Mouse (Mus musculus) myocyte (in vitro differentiated cells): ENCODE data around the gene Gpc6. TPM values are rescaled to one million over a fixed set of nuclear protein-coding genes. Genes with fewer than 3 reads are reported as not detected.

Experiments used
- H3K27me3 ChIP-seq: one replicate; pipeline ENCODE4 v1.6.1; 2011; ENCODE audit not compliant: control insufficient read depth, insufficient read depth, insufficient read length
- H3K36me3 ChIP-seq: one replicate; pipeline ENCODE4 v1.6.1; 2011; ENCODE audit not compliant: control insufficient read depth, insufficient read depth
- H3K4me2 ChIP-seq: one replicate; pipeline ENCODE4 v1.6.1; 2011; ENCODE audit warnings: low read depth, control low read depth
- H3K4me3 ChIP-seq: one replicate; pipeline ENCODE4 v1.5.1; 2011; ENCODE audit warnings: mild to moderate bottlenecking, control low read depth, moderate library complexity
- H3K79me2 ChIP-seq: one replicate; pipeline ENCODE4 v1.6.1; 2011; ENCODE audit not compliant: control insufficient read depth, insufficient read depth
- H3ac ChIP-seq: one replicate; pipeline ENCODE4 v1.6.1; 2011; ENCODE audit not compliant: control insufficient read depth, insufficient read length
- CEBPB ChIP-seq: IDR thresholded peaks from 2 replicates; pipeline ENCODE4 v1.6.1; 2011; ENCODE audit warnings: mild to moderate bottlenecking, moderate library complexity; ENCODE audit not compliant: poor library complexity, insufficient read depth, severe bottlenecking
- E2F4 ChIP-seq: IDR thresholded peaks from one replicate; pipeline ENCODE4 v1.6.1; 2011; ENCODE audit warnings: mild to moderate bottlenecking, control low read depth, moderate library complexity; ENCODE audit not compliant: insufficient read depth
- MAX ChIP-seq: IDR thresholded peaks from one replicate; pipeline ENCODE4 v1.6.1; 2011; ENCODE audit warnings: low read depth, mild to moderate bottlenecking, control low read depth
- MYOD1 ChIP-seq, 3 experiments: IDR thresholded peaks; one replicate each; pipeline ENCODE4 v1.6.1; 2011; ENCODE audit warnings: control low read depth in 2 of 3, low read depth in 2 of 3, mild to moderate bottlenecking in 2 of 3, moderate library complexity in 1 of 3; ENCODE audit not compliant: insufficient read length in 2 of 3, control insufficient read depth in 1 of 3
- MYOG ChIP-seq, 3 experiments: IDR thresholded peaks; one replicate each; pipeline ENCODE4 v1.6.1; 2011; ENCODE audit warnings: control low read depth in 2 of 3, low read depth in 2 of 3, mild to moderate bottlenecking in 2 of 3; ENCODE audit not compliant: insufficient read length in 2 of 3, control insufficient read depth in 1 of 3, insufficient read depth in 1 of 3
- POLR2A ChIP-seq: IDR thresholded peaks from one replicate; pipeline ENCODE4 v1.6.1; 2011; ENCODE audit warnings: low read depth, mild to moderate bottlenecking, control low read depth, moderate library complexity; ENCODE audit not compliant: insufficient read length
- POLR2AphosphoS2 ChIP-seq: IDR thresholded peaks from one replicate; pipeline ENCODE4 v1.6.1; 2011; ENCODE audit warnings: low read depth, control low read depth; ENCODE audit not compliant: insufficient read length
- REST ChIP-seq: IDR thresholded peaks from one replicate; pipeline ENCODE4 v1.6.1; 2011; ENCODE audit warnings: mild to moderate bottlenecking, control low read depth, moderate library complexity; ENCODE audit not compliant: insufficient read depth, insufficient read length
- SRF ChIP-seq: IDR thresholded peaks from one replicate; pipeline ENCODE4 v1.6.1; 2011; ENCODE audit warnings: low read depth; ENCODE audit not compliant: control insufficient read depth, insufficient read length
- TCF12 ChIP-seq: IDR thresholded peaks from one replicate; pipeline ENCODE4 v1.6.1; 2011; ENCODE audit warnings: mild to moderate bottlenecking, control low read depth; ENCODE audit not compliant: poor library complexity, insufficient read depth, severe bottlenecking
- TCF3 ChIP-seq: IDR thresholded peaks from one replicate; pipeline ENCODE4 v1.6.1; 2011; ENCODE audit warnings: low read depth, control low read depth; ENCODE audit not compliant: insufficient read length
- USF1 ChIP-seq: IDR thresholded peaks from one replicate; pipeline ENCODE4 v1.6.1; 2011; ENCODE audit warnings: low read depth, mild to moderate bottlenecking, control low read depth, moderate library complexity
- polyA plus RNA-seq: library from polyadenylated mRNA; unstranded; fragments of >200 nt; fragmentation: generic; extraction: Trizol; gene quantifications from one replicate; pipeline ENCODE4 v1.2.1, GENCODE M21; 2012; ENCODE audit warnings: missing spikeins

Gene Gpc6
- polyA plus RNA-seq, 1 experiment: 5.0 TPM

DNA sequence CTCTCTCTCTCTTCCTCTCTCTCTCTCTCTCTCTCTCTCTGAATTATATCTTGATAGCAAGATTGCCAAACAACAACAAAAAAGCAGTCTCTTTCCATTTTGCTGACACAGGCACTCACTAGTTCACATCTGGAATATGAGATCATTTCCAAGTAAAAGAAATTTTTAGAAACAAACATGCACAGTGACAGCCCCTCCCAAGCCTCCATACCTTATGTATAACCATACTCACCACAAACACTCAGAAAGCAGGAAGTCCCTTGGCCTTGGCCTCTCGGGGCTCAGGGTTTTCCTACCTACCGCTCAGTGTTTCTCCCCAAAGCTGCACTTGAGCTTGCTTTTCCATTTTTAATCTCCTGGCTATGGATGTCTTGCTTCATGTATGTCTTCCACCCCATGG, 52.1 kb downstream of the Gpc6 start:
- H3K4me3 ChIP-seq: no peak overlapping the region
- H3K27me3 ChIP-seq: no peaks in the 10 kb centered on the region
- peaks cover 4% of the 10 kb centered on the region for H3K79me2 ChIP-seq
- TF ChIP-seq E2F4 (no peak), REST (no peak), MYOD1 (IDR thresholded peaks at IDR 0.05; ENCODE audit: control insufficient read depth in 1 of 3, insufficient read length in 2 of 3, low read depth in 2 of 3) (no peak), USF1 (no peak), CEBPB (no peak), MYOG (IDR thresholded peaks at IDR 0.05; ENCODE audit: control insufficient read depth in 1 of 3, insufficient read depth in 1 of 3, insufficient read length in 2 of 3, low read depth in 2 of 3) (no peak), TCF12 (no peak), TCF3 (no peak), POLR2AphosphoS2 (no peak), POLR2A (no peak), MAX (no peak), SRF (no peak)
- H3ac ChIP-seq: no peak overlapping the region
- H3K36me3 ChIP-seq: no peaks in the 10 kb centered on the region
- H3K4me2 ChIP-seq: no peak overlapping the region

DNA sequence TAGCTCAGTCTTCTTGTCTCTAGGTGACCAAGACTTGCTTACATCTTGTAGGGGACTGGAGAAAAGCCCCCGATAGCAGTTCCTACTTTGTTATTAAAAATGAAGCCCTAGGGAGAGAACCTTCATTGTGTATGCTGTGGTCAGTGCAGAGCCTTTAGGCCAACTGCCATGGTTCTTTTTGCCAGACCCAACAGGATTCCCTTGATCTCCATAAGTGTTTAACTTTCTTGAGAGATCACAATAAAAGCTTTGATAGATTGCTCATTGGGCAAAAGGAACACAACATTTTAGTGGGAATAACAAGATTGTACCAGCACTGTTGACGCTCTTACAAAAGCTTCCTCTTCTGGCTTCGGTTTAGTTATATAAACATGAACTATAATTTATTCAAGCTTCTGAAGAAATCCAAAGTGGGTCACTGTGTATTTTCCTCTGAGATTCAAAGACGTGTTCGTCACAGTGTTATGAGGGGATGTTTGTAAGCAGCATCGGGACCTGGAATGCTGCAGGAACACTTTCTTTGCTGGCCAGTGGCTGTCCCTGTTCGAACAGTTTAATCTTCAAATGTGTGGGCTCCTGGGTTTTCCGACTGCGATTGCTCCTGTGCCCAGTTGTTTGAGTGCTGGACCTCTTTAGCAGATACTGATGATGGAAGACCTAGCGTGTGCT, 54.7 kb downstream of the Gpc6 start:
- TF ChIP-seq MYOD1 (IDR thresholded peaks at IDR 0.05; ENCODE audit: control insufficient read depth in 1 of 3, insufficient read length in 2 of 3, low read depth in 2 of 3) (no peak), TCF3 (no peak), REST (no peak), MAX (no peak), POLR2A (no peak), CEBPB (no peak), POLR2AphosphoS2 (no peak), MYOG (IDR thresholded peaks at IDR 0.05; ENCODE audit: control insufficient read depth in 1 of 3, insufficient read depth in 1 of 3, insufficient read length in 2 of 3, low read depth in 2 of 3) (no peak)
- Histone ChIP-seq H3K4me3 (no peak overlapping the region), H3K79me2 (peaks cover 4% of the 10 kb centered on the region), H3K4me2 (no peak overlapping the region), H3K27me3 (no peaks in the 10 kb centered on the region), H3ac (no peak overlapping the region), H3K36me3 (no peaks in the 10 kb centered on the region)

DNA sequence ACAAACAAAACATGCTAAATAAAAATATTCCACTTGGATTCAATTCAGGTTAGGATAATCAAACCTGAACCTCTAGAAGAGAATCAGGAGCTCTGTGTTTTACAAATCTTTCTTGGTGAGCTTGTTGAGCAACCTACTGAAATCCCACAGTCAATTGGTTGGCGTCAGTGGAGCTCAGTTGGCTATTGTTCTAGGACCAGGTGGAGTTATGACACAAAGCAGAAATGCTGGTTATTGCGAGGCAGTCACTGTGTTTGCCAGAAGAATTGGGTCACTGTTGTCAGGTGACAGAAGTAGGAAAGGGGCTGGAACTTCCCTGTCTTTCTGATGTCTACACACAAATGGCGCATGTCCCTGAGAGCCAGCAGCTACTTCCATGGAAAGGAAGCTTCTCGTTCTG, 56.6 kb downstream of the Gpc6 start:
- no peak for TF ChIP-seq REST
- TF ChIP-seq USF1: no peak
- no peak for TF ChIP-seq E2F4
- no peak for TF ChIP-seq POLR2A
- no peak for TF ChIP-seq SRF
- TF ChIP-seq TCF3: no peak
- TF ChIP-seq MYOD1 (IDR thresholded peaks at IDR 0.05; ENCODE audit: control insufficient read depth in 1 of 3, insufficient read length in 2 of 3, low read depth in 2 of 3): no peak
- no peak for TF ChIP-seq MYOG (IDR thresholded peaks at IDR 0.05; ENCODE audit: control insufficient read depth in 1 of 3, insufficient read depth in 1 of 3, insufficient read length in 2 of 3, low read depth in 2 of 3)
- no peak for TF ChIP-seq TCF12
- no peak for TF ChIP-seq POLR2AphosphoS2
- no peak for TF ChIP-seq MAX
- no peak for TF ChIP-seq CEBPB
- H3K4me2 ChIP-seq: no peak overlapping the region

DNA sequence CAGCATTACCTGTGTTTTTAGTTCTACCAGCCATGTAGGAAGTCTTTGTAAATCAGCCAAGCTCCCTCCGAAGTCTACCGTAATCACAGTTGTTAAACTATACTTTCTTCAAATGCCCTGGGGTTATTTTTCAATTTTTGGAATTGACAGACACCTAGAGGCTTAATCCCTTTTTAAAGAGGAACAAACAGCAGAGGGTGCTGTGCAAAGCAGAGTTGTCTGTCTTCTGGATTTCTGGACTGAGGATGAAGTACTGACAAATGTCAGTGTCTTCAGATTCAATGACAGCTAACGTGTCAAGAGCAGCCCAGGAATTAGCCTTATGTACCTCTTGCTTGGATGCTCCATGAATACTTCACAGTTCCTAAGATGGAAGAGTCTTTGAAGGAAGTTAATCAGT, 62.2 kb downstream of the Gpc6 start:
- H3K36me3 ChIP-seq: no peaks in the 10 kb centered on the region
- TF ChIP-seq REST (no peak), CEBPB (no peak), POLR2AphosphoS2 (no peak), MAX (no peak), E2F4 (no peak), MYOG (IDR thresholded peaks at IDR 0.05; ENCODE audit: control insufficient read depth in 1 of 3, insufficient read depth in 1 of 3, insufficient read length in 2 of 3, low read depth in 2 of 3) (no peak), POLR2A (no peak), USF1 (no peak), TCF3 (no peak), TCF12 (no peak), MYOD1 (IDR thresholded peaks at IDR 0.05; ENCODE audit: control insufficient read depth in 1 of 3, insufficient read length in 2 of 3, low read depth in 2 of 3) (no peak), SRF (no peak)
- H3K4me3 ChIP-seq: no peak overlapping the region
- no peaks in the 10 kb centered on the region for H3K27me3 ChIP-seq
- no peak overlapping the region for H3ac ChIP-seq
- H3K79me2 ChIP-seq: no peaks in the 10 kb centered on the region
- no peak overlapping the region for H3K4me2 ChIP-seq

More for the DNA sequence above, 56.6 kb downstream of the Gpc6 start:
- no peaks in the 10 kb centered on the region for H3K36me3 ChIP-seq
- no peaks in the 10 kb centered on the region for H3K27me3 ChIP-seq
- no peak overlapping the region for H3ac ChIP-seq
- peaks cover 4% of the 10 kb centered on the region for H3K79me2 ChIP-seq
- no peak overlapping the region for H3K4me3 ChIP-seq
